Mouse (Mus musculus): ENCODE measurements at regions not wholly inside any gene's neighbourhood (a gene's known extent, or its start where the extent isn't known, plus 50 kb on each side); places are given as distances from the start of the nearest gene placed in this dataset.

DNA sequence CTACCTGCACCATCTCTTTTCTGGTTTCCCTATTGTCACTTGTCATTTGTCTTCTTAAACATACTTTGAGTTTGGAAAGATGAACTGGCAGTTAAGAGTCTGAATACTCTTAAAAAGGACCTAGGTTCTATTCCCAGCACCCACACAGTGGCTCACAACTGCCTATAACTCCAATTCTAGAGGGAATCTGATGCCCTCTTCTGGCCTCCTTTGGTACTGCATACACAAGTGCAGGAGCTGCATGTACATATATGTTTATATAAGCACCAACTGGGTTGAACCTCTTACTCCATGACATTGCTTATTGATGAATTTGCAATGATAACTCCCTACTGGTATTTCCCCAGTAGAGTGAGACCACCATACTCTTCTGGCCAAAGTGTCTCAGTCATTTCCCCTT, 86.4 kb upstream of the Mgmt start:
- no peak for TF ChIP-seq CTCF (IDR thresholded peaks at IDR 0.05; ENCODE audit: low read depth, low read length)
- no peak for TF ChIP-seq POLR2A (IDR thresholded peaks at IDR 0.05; ENCODE audit: extremely low read depth, insufficient read depth, low read length)
